In the genomic region with DNA sequence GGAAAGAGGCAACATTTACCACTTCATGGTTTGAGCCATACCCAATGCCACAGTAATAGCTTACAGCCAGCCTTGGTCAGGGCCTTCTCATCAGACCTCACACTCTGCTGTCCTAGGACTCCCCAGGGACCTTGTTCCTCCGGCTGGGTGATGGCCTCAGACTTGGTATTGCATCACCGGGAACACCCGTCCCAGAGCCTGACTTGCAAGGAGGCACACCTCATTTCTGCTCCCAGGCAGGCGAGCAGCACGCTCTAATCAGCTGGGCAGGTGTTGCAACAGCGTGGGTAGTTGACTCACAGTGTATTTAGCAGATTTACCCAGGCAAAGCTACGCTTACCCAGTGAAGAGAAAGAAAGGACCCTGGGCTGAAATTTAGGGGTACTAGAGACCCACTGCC, we compare ENCODE assay signal across 10 mouse cellular contexts. TPM values are rescaled to one million over a fixed set of nuclear protein-coding genes. Genes with fewer than 3 reads are reported as not detected.
A peak's percentile ranks its signal among the peaks of the same experiment; 100 is the strongest.
DNase-seq lines count a peak whose midpoint lies in the region; ATAC-seq and TF ChIP-seq lines count a peak whose summit lies in the region.
"Had no signal": no experiment of that assay in that cellular context is flagged by ENCODE, and none has a peak within 500 bp of the region (broad histone marks: within the 10 kb centered on the region; RNA-seq: fewer than 3 reads in every experiment).

No protein-coding gene starts in this region.

- no peaks in the 10 kb centered on the region for H3K27me3 ChIP-seq in lung, postnatal 0 days (replicated peaks; ENCODE audit: insufficient read depth, low read length)
- no peaks in the 10 kb centered on the region for H3K27me3 ChIP-seq in hindbrain, embryonic 16.5 days (replicated peaks; ENCODE audit: control insufficient read depth, insufficient read depth, low read length)
- no peaks in the 10 kb centered on the region for H3K27me3 ChIP-seq in hindbrain, embryonic 11.5 days (ENCODE audit: control insufficient read depth, insufficient read depth, low read length)
- H3K27me3 ChIP-seq: embryonic facial prominence, embryonic 13.5 days; midbrain, embryonic 12.5 days had no signal

- 39% methylated on average over 7 of the region's 7 CpGs for WGBS in lung, postnatal 0 days
- 84% methylated on average over 7 of the region's 7 CpGs for WGBS in hindbrain, embryonic 16.5 days
- WGBS in hindbrain, embryonic 11.5 days, result 85% methylated on average over 7 of the region's 7 CpGs

- H3K36me3 ChIP-seq in lung, postnatal 0 days (ENCODE audit: insufficient read depth, low read length), result no peaks in the 10 kb centered on the region
- no peaks in the 10 kb centered on the region for H3K36me3 ChIP-seq in hindbrain, embryonic 16.5 days (ENCODE audit: control insufficient read depth, insufficient read depth, low read length)
- no peaks in the 10 kb centered on the region for H3K36me3 ChIP-seq in hindbrain, embryonic 11.5 days (ENCODE audit: control insufficient read depth, insufficient read depth, low read length)
- H3K36me3 ChIP-seq: embryonic facial prominence, embryonic 13.5 days; midbrain, embryonic 12.5 days had no signal

- H3K4me2 ChIP-seq in lung, postnatal 0 days (replicated peaks; ENCODE audit: low read depth, low read length), result no peak overlapping the region
- H3K4me2 ChIP-seq in hindbrain, embryonic 16.5 days (ENCODE audit: low read length), result no peak overlapping the region
- no peak overlapping the region for H3K4me2 ChIP-seq in hindbrain, embryonic 11.5 days (replicated peaks; ENCODE audit: low read depth, low read length)
- H3K4me2 ChIP-seq: embryonic facial prominence, embryonic 13.5 days; hindbrain, embryonic 14.5 days; midbrain, embryonic 12.5 days had no signal

- H3K4me1 ChIP-seq in lung, postnatal 0 days (ENCODE audit: insufficient read depth, low read depth, low read length), result no peaks in the 10 kb centered on the region
- peaks cover 11% of the 10 kb centered on the region for H3K4me1 ChIP-seq in hindbrain, embryonic 16.5 days (ENCODE audit: control insufficient read depth, insufficient read depth, low read depth, low read length)
- no peaks in the 10 kb centered on the region for H3K4me1 ChIP-seq in hindbrain, embryonic 11.5 days (replicated peaks; ENCODE audit: control insufficient read depth, insufficient read depth, low read length)

- peak overlapping the region; percentile 61; the same call in 1 of the 2 replicates for H3K27ac ChIP-seq in lung, postnatal 0 days (ENCODE audit: low read length)
- H3K27ac ChIP-seq in hindbrain, embryonic 16.5 days (ENCODE audit: low read depth, low read length), result no peak overlapping the region
- H3K27ac ChIP-seq in hindbrain, embryonic 11.5 days (ENCODE audit: low read depth, low read length), result no peak overlapping the region
- H3K27ac ChIP-seq: embryonic facial prominence, embryonic 13.5 days; hindbrain, embryonic 14.5 days; midbrain, embryonic 12.5 days had no signal

- ATAC-seq in lung, postnatal 0 days, result peak; percentile 95
- ATAC-seq in hindbrain, embryonic 16.5 days, result no peak
- ATAC-seq in hindbrain, embryonic 11.5 days (ENCODE audit: low FRiP score), result no peak

- no peak overlapping the region for H3K4me3 ChIP-seq in lung, postnatal 0 days (ENCODE audit: low read depth, low read length)
- H3K4me3 ChIP-seq in hindbrain, embryonic 16.5 days (ENCODE audit: low read length), result no peak overlapping the region
- no peak overlapping the region for H3K4me3 ChIP-seq in hindbrain, embryonic 11.5 days (ENCODE audit: low read depth, low read length)
- H3K4me3 ChIP-seq: embryonic facial prominence, embryonic 13.5 days; midbrain, embryonic 12.5 days had no signal

- no peaks in the 10 kb centered on the region for H3K9me3 ChIP-seq in lung, postnatal 0 days (ENCODE audit: low read length)
- no peaks in the 10 kb centered on the region for H3K9me3 ChIP-seq in hindbrain, embryonic 16.5 days (ENCODE audit: control insufficient read depth, low read length)
- no peaks in the 10 kb centered on the region for H3K9me3 ChIP-seq in hindbrain, embryonic 11.5 days (ENCODE audit: control insufficient read depth, low read length)
- H3K9me3 ChIP-seq: embryonic facial prominence, embryonic 13.5 days; midbrain, embryonic 12.5 days had no signal

- no peak for TF ChIP-seq CTCF in lung, postnatal 0 days (IDR thresholded peaks at IDR 0.05)

- H3K9ac ChIP-seq in lung, postnatal 0 days (replicated peaks; ENCODE audit: low read depth), result no peak overlapping the region
- no peak overlapping the region for H3K9ac ChIP-seq in hindbrain, embryonic 16.5 days (ENCODE audit: low read depth, low read length)
- H3K9ac ChIP-seq in hindbrain, embryonic 11.5 days (ENCODE audit: low read depth, low read length), result no peak overlapping the region
- H3K9ac ChIP-seq: embryonic facial prominence, embryonic 13.5 days; hindbrain, embryonic 14.5 days; midbrain, embryonic 12.5 days had no signal

- no peak for TF ChIP-seq EP300 in lung, postnatal 0 days (IDR thresholded peaks at IDR 0.05)

- peak; percentile 76 for DNase-seq in 3134 (ENCODE audit: extremely low read depth, insufficient read length, low spot score)
- DNase-seq in 3T3-L1 (ENCODE audit: low read depth, low spot score), result peak; percentile 57
- peak; percentile 79 for DNase-seq in fat pad, adult 2 months (ENCODE audit: extremely low read depth, low read depth, low spot score)
- peak; percentile 92 for DNase-seq in lung, postnatal 0 days (ENCODE audit: low spot score)
- no peak for DNase-seq in hindbrain, embryonic 11.5 days (ENCODE audit: low spot score)
- DNase-seq in layer of hippocampus, postnatal 36 days, result no peak

RNA-seq across cellular contexts. Expression of a gene that starts 11.2 kb away (rescaled TPM):
- polyA plus RNA-seq in lung, postnatal 0 days (2015; fragmentation: Nextera tagmentation; extraction: Ambion mirVana), result 6.8 and 9.3 TPM in 2 replicates
- 11.6 and 15.6 TPM in 2 replicates for polyA plus RNA-seq in hindbrain, embryonic 16.5 days (2015; fragmentation: Nextera tagmentation; extraction: Ambion mirVana)
- 12.1 and 13.9 TPM in 2 replicates for polyA plus RNA-seq in hindbrain, embryonic 11.5 days (2014; fragmentation: Nextera tagmentation; extraction: Ambion mirVana)
- 100 to 1,000 TPM; 156 to 161 TPM for total RNA-seq in layer of hippocampus, postnatal 36 days (2021)

Comparison
In these comparisons a context has a peak if more than half of its experiments do, and no peak if none do; other contexts are left out.
1. DNase-seq: peak in 3134 (single experiment), 3T3-L1 (single experiment), fat pad, adult 2 months (single experiment) and lung, postnatal 0 days (single experiment); none in hindbrain, embryonic 11.5 days (single experiment) and layer of hippocampus, postnatal 36 days (0 of 2).